Mouse (Mus musculus): ENCODE results near the gene Ssx2ip. TPM values are rescaled to one million over a fixed set of nuclear protein-coding genes. Genes with fewer than 3 reads are reported as not detected.
A peak's percentile ranks its signal among the peaks of the same experiment; 100 is the strongest.
"Not testable (repeated sequence)": the region's sequence is repeated elsewhere in the genome, so short reads cannot be mapped to it uniquely, and the experiment has no call there.

Ssx2ip gene
- polyA plus RNA-seq, 2 experiments from 2014 or later, result 0.62 to 1.1 TPM

- no peak for ATAC-seq
Measured at GRCm38 (mm10) chr3:146405213-146406006, 968 bp downstream of the Ssx2ip start.

- no peak for ATAC-seq
Measured at GRCm38 (mm10) chr3:146406007-146406341, 1.5 kb downstream of the Ssx2ip start.

GRCm38 (mm10) chr3:146407086-146407721 is 2.8 kb downstream of the Ssx2ip start:
- no peak for ATAC-seq

GRCm38 (mm10) chr3:146410114-146410513 is 5.7 kb downstream of the Ssx2ip start:
- no peak for ATAC-seq

- no peak for ATAC-seq
Measured at GRCm38 (mm10) chr3:146412008-146412407, 7.6 kb downstream of the Ssx2ip start.

- ATAC-seq, result no peak
Measured at GRCm38 (mm10) chr3:146412480-146412879, 8.0 kb downstream of the Ssx2ip start.

GRCm38 (mm10) chr3:146413016-146413415 is 8.6 kb downstream of the Ssx2ip start:
- ATAC-seq, result no peak

- ATAC-seq, result no peak
Measured at GRCm38 (mm10) chr3:146413992-146414391, 9.6 kb downstream of the Ssx2ip start.

- ATAC-seq, result no peak
Measured at GRCm38 (mm10) chr3:146414555-146414954, 10.1 kb downstream of the Ssx2ip start.

- ATAC-seq, result no peak
Measured at GRCm38 (mm10) chr3:146417873-146418272, 13.4 kb downstream of the Ssx2ip start.

GRCm38 (mm10) chr3:146418901-146419300 is 14.5 kb downstream of the Ssx2ip start:
- no peak for ATAC-seq

GRCm38 (mm10) chr3:146419534-146419933 is 15.1 kb downstream of the Ssx2ip start:
- ATAC-seq, result no peak

GRCm38 (mm10) chr3:146419992-146420537 is 15.6 kb downstream of the Ssx2ip start:
- ATAC-seq, result no peak

- ATAC-seq, result peak; percentile 37
Measured at GRCm38 (mm10) chr3:146421787-146422186, 17.3 kb downstream of the Ssx2ip start.

- no peak for ATAC-seq
Measured at GRCm38 (mm10) chr3:146423710-146424109, 19.3 kb downstream of the Ssx2ip start.

- ATAC-seq, result no peak
Measured at GRCm38 (mm10) chr3:146424306-146424900, 20.0 kb downstream of the Ssx2ip start.

GRCm38 (mm10) chr3:146425902-146426301 is 21.5 kb downstream of the Ssx2ip start:
- ATAC-seq, result no peak

GRCm38 (mm10) chr3:146426489-146426888 is 22.0 kb downstream of the Ssx2ip start:
- ATAC-seq, result no peak

GRCm38 (mm10) chr3:146433063-146433462 is 28.6 kb downstream of the Ssx2ip start:
- not testable (repeated sequence) for ATAC-seq

- ATAC-seq, result no peak
Measured at GRCm38 (mm10) chr3:146433681-146434350, 29.4 kb downstream of the Ssx2ip start.

GRCm38 (mm10) chr3:146434686-146435085 is 30.2 kb downstream of the Ssx2ip start:
- ATAC-seq, result no peak

GRCm38 (mm10) chr3:146435533-146435932 is 31.1 kb downstream of the Ssx2ip start:
- no peak for ATAC-seq

GRCm38 (mm10) chr3:146436114-146436513 is 31.7 kb downstream of the Ssx2ip start:
- ATAC-seq, result no peak

Data from CD4-positive, CD25-positive, alpha-beta regulatory T cell, adult 4 months (primary cell).